Mouse (Mus musculus): Measurements from ENCODE around the gene Kl.

DNA sequence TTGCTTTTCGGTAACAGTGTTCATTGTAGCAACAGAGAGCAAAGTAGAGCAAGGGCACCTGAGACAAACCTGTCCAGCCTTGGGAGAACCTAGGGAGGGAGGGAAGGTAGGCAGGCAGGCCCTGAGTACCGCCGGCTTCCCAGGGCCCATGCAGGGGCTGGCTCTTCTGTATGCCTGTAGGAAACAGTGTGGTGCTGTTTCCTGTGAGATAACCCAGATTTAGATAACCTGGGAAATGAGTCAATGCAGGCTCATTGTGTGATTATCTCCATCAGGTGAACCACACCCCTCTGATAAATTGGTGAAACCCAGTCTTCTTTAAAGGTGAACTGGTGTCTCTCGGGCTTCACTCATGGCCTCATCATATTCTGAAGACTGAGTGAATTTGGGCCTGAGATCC is 73.7 kb downstream of the Kl start:
- TF ChIP-seq TCF12 (IDR thresholded peaks at IDR 0.05; ENCODE audit: insufficient read depth, poor library complexity, severe bottlenecking) (no peak), POLR2AphosphoS2 (IDR thresholded peaks at IDR 0.05; ENCODE audit: insufficient read length, low read depth) (no peak), POLR2A (IDR thresholded peaks at IDR 0.05; ENCODE audit: insufficient read length, low read depth) (no peak), E2F4 (IDR thresholded peaks at IDR 0.05; ENCODE audit: insufficient read depth) (no peak), CEBPB (IDR thresholded peaks at IDR 0.05; ENCODE audit: insufficient read depth, poor library complexity, severe bottlenecking) (no peak), MAX (IDR thresholded peaks at IDR 0.05; ENCODE audit: low read depth) (no peak), USF1 (IDR thresholded peaks at IDR 0.05; ENCODE audit: low read depth) (no peak), MYOD1 (IDR thresholded peaks at IDR 0.05; ENCODE audit: control insufficient read depth in 1 of 3, insufficient read length in 2 of 3, low read depth in 2 of 3) (no peak), MYOG (IDR thresholded peaks at IDR 0.05; ENCODE audit: control insufficient read depth in 1 of 3, insufficient read depth in 1 of 3, insufficient read length in 2 of 3, low read depth in 2 of 3) (no peak), REST (IDR thresholded peaks at IDR 0.05; ENCODE audit: insufficient read depth, insufficient read length) (no peak), SRF (IDR thresholded peaks at IDR 0.05; ENCODE audit: control insufficient read depth, insufficient read length, low read depth) (no peak), TCF3 (IDR thresholded peaks at IDR 0.05; ENCODE audit: insufficient read length, low read depth) (no peak)
